Mouse (Mus musculus) induced T-regulatory cell, adult 2 months (primary cell): Measurements from ENCODE around the gene Epm2a.
"Not testable (repeated sequence)": the region's sequence is repeated elsewhere in the genome, so short reads cannot be mapped to it uniquely, and the experiment has no call there.

Source experiments
- DNase-seq: peaks from one replicate; pipeline ENCODE4 v3.0.0-alpha.2; 2012; ENCODE audit warnings: low read depth

The Epm2a gene

DNA sequence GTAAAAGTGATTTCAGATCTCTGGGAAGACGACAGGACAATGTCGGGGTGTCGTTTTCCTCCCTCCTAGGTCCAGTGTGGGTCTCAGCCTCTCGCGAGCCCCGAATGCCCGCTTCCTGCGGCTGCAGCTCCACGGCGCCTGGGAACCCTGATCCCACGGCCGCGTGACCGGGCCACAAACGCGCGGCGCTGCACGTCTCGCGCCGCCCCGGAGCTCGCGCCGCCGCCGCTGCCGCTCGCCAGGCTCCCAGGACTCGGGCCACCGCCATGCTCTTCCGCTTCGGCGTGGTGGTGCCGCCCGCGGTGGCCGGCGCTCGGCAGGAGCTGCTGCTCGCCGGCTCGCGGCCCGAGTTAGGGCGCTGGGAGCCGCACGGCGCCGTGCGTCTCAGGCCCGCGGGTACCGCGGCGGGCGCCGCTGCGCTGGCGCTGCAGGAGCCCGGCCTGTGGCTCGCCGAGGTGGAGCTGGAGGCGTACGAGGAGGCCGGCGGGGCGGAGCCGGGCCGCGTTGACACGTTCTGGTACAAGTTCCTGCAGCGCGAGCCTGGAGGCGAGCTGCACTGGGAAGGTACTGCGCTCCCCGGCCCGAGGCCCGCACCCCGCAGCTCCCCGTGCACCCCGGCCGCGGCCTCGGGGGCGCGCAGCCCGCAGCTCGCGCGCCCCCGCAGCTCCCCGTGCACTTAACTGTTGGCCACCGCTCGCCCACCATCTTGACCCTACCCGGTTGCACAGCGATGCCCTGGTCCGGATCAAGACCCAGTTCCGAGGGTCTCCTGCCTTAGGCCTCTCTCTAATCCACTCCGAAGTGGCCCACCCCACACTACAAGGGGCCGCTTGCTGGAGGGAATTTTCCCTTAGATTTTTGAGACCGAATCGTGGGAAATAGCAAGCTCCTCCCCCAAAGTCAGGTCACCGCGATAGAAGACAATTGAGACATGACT is at the start of gene Epm2a:
TSS of gene Epm2a (plus strand) at position 200 of the 937 bp plus-strand sequence.
- peak; percentile 50 for DNase-seq

DNA sequence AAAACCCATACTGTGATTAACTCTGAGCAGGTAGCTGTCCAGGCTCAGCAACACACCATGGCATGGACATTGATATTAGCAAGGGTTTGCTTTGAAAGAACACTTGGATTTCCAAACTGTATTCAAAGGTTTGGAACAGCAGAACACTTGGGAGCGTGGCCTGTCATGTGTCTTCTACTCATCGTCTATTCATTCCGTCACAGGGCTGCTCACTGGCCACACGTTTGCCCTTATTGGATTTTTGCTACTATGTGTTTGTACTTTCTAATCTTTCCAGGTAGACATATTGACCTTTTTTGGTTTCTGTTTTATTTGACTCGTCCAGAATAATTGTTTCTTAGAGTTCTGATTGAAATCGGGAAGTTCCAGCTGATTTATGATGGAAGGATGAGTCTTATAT is 44.8 kb upstream of the Epm2a start:
- no peak for DNase-seq

DNA sequence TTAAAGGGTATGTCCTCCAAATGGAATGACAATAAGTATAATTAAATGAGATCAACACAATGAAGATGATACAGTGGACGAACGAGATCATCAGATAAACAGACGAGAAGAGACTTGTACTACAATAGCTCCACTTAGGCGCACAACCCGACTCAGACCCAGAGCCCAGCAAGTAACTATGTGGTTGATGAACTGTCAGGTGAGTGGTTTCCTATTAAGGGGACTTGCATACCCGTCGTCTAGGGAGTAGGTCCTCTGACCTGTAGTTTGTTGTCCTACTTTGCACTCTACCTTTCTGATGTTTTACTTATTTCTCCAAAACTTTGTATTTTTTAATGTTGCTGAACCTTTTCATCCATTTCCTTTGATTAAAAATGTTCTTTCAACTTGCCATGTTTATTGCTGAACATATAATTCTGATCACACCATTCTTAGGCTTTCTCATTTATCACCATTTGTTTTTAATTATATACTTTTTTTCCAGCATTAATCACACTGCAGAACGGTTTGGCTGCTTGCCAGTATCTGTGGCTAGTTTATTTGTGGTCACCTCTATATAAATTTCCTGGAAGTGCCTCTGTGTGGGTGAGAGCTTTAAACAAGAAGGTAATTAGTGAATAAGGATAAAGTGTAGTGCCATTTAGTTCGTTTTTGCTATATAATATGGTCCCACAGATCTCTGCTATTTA is 37.7 kb upstream of the Epm2a start:
- no peak for DNase-seq

DNA sequence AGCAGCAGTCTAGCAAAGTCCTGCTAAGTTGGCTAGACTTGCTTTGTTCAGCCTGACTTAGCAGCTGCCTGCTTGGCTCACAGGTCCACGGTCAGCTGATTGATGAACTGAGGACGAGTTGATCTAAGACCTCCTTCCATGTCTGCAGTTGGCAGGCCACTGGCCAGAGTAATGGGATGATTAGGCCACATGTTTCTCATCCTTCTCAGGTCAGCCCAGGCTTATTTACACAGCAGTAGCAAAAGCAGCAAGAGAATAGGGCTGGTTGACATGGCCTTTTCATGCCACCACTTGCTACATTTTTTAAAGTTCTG is 37.2 kb upstream of the Epm2a start:
- no peak for DNase-seq

DNA sequence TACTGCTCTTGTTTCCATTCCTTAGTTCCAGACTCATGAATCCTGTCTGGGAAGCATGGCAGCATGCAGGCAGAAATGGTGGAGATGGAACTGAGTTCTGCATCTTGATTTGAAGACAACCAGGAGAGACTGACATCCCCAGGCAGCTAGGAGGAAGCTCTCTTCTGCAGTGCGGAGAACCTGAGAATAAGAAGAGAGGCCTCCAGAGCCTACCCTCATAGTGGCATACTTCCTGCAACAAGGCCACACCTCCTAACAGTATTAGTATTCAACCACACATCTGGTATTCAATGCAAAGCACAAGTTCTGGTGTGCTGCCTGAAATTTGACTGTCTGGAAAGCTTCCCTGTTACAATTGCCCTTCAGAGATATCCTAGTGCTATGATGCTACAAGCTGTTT is 33.3 kb upstream of the Epm2a start:
- DNase-seq, result no peak

DNA sequence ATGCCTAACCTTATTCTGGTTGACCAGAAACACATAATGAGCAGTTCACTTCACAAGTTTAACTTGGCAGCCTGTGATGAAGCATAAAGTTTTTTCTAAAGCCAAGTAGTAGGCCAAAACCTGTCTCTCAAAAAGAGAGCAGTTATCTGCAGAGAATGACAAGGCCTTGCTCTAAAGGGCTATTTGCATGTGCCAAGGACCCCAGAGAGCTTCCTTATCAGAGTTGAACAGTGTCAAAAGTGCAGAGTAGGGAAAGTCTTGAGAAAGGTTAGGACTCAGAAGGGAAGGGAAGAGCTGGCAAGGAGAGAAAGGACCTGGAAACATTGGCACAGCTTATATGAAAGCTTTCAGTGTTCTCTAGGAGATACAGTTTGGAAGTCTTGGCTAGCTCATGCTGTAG is 32.7 kb upstream of the Epm2a start:
- no peak for DNase-seq

DNA sequence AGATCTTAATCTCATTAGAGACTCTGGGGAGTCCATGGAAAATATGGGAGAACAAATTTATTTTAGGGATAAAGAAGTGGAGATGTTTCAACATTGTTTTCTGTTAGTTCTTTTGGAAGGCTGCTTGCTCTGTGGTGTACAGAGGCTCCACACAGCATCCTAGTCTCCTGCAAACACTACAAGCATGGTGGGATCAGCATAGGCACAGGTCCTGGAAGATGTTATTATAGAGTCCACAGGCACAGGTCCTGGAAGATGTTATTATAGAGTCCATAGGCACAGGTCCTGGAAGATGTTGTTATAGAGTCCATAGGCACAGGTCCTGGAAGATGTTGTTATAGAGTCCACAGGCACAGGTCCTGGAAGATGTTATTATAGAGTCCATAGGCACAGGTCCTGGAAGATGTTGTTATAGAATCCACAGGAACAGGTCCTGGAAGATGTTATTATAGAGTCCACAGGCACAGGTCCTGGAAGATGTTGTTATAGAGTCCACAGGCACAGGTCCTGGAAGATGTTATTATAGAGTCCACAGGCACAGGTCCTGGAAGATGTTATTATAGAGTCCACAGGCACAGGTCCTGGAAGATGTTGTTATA is 25.2 kb upstream of the Epm2a start:
- DNase-seq, result not testable (repeated sequence)

DNA sequence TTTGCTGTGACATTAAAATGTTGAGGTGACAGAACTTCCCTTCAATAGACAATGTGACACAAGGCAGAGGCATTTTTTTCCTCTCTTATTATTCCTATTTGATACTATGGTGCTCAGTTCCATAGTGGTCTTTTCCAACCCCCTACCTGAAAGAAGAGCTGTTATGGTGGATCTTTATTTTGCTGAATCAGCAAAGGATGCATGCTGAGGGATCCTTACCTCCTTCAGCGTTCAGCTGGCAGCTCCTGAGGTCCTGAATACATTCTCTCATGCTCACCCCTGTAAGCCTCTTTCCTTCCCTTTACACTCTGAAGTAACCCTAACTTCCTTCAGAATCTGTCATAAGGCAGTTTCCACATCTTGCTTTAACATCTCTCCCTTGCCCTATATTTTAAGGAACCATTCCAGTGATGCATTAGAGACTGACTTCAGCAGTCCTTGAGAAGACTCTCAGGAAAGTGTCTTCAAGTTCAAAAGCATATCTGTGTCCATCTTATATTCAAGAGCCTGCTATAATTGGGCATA is 23.7 kb upstream of the Epm2a start:
- no peak for DNase-seq

DNA sequence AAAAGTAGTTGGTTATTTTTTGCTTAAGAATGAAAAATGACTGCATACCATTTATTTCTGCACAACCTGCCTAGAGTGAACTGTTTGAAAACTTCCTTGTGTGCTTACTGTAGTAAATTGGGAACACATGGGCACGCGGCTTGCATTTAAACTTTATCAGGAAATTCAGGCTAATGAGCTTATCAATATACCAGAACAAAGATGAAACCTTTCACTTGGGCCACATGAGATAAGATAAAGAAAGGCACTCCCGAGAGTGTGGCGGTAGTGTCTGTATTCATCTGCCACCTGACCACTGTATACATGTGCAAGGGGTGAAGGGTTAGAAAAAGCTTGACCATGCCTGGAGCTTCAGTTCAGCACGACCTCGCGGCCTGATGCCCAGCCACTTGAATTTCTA is 20.9 kb upstream of the Epm2a start:
- DNase-seq, result no peak

DNA sequence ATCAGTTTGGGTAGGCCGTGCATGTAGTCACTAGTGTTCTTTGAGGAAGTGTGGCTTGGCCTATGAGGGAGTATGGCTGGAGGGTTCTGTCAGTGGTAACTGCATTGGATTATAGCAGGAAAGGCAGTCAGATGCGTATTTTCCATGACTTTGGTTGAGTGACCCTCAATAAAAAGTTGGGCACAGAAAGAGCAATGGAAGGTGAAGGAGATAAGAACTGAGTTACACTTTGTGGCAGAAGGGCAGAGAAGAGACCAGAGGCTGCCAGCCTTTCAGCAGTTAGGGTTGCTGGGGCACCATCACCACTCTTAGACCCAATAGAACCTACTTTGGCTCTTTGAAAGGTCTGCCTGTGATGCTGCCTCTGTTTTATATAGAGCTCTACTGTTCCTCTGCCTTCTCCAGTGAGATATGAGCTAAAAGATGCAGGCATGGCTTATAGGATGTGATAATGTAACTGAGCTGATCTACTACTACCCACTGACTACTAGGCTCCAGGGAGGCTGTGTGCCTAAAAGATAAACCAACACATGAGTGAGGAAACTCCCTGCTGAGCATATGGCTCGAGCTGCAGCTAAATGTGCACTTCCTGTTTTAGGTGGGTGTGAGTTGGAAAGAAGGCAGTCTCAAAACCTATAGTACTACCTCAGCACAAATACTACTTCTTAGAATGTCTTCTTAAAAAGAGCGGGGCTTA is 19.9 kb upstream of the Epm2a start:
- no peak for DNase-seq

DNA sequence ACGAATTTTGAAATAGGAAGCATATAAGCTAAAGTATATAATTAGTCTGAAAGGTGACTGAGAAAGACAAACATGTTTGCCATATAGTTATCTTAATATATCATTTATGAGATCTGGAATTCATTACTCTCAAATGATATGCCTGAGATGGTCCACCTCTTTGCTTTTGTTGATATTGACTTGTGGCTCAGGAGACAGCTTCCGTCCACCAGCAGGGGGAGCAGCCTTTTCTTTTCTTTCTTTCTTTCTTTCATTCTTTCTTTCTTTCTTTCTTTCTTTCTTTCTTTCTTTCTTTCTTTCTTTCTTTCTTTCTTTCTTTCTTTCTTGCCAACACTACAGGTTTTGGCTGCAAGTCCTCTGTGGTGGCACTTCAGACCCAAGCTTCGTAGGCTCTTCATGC is 16.7 kb upstream of the Epm2a start:
- peak; percentile 14 for DNase-seq

DNA sequence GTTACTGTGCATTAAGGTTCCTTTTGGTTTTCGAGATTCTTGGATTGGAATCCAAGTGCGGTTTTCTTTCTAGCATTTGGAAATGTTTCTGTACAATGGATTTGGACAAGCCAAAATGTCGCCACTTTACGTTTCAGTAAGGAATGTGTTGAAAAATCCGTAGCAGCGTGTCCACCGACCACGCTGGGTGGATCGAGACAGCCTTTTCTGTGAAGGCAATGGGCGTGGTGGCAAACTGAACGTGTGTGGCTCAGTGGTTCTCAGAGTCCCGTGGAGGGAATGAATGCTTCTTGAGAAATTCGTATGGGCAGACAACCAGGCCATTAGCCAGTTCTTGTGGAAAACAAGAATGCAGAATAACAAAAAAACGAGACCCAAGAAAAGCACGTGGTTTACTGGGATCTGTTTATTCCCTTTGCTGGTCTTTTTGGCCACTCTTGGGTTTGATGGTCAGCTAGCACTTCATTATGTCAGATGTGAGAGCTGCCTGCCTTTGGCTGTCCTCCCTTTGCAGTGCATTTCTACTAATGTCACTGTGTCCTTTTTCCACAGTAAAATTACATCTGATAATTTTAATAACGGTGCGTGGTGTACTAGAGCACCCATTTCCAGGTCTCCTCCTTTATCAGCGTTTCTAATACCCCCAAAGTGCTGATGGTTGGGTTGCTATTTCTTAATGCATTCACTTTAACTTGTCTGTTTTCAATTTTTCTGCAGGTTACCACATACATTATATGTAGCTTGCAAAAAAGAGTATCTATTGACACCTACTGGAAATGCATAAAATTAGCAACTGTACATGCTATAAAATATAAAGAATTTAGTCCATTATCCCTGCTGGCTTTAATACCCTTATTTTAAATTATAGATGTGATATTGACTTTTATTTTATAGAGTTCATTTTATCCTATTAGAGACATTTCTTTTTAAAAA is 1.6 kb downstream of the Epm2a start:
- no peak for DNase-seq

DNA sequence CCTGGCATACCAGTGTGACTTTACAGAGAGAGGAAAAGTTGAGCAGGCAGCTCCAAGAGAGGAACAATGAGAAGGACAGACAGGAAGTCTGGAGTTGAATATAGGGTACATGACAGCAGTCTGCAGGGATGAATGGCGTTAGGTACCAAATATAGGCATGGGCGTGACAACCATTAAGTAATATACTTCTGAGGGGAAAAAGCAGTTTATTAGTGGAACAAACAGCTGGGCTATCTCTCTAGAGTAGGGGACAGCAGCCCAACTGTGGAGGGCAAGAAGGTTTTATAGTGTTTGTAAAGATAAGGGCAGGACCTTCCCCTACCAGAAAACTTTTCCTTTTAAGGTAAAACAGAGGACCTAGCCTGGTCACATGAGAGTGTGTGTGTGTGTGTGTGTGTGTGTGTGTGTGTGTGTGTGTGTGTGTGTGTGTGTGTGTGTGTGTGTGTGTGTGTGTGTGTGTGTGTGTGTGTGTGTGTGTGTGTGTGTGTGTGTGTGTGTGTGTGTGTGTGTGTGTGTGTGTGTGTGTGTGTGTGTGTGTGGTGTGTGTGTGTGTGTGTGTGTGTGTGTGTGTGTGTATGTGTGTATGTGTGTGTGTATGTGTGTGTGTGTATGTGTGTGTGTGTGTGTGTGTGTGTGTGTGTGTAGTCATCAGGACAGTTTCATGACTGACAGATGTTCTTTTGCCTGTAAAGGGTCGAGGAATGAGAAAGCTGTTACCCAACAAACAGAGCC is 7.2 kb downstream of the Epm2a start:
- DNase-seq, result not testable (repeated sequence)

DNA sequence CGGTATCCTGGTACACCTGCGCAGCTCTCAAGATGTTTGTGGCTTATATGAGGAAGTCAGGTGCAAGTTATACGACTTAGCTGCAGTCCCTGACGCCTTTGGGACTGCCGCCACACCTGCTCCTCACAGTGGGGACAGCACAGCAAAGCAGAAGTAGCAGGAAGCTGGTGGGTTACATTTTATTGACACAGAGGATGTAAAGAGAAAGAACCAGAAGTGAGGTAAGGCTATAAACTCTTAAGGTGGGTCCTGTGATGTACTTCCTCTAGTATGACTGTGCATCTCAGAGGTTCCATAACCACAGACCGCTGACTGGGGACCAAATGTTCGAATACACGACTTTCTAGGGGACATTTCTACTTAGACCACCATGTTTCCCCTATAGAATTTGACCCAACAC is 11.4 kb downstream of the Epm2a start:
- DNase-seq, result no peak

DNA sequence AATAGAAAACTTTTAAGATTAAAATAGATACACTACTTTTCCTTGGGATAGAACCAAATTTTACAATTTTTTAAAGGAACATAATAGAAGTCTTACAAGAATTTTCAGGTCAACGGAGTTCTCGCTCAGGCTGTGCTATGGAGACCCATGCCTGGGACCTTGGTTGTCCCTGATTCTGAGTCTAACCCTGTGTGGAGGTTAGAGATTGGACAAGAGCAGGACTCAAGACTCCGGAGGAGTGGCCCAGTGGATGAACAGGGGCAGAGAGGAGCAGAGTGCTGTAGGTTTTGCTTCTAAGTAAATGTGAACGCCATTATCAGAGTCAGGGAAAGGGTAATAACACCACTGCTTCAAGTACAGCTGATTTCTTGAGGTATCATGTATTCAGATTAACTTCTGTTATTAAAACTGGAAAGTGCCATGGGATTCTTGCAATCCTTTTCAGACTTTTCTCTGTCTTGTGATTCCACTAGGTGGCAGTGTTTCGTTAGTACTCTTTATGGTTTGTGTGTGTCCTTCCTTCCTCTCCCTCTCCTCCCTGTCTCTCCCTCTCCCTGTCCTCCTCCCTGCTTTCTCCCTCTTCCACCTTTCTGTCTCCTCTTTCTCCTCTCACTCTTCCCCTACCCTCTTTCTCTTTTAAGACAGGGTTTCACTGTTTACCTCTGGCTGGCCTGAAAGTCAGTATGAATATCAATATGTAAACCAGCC is 18.9 kb downstream of the Epm2a start:
- DNase-seq, result peak; percentile 40

DNA sequence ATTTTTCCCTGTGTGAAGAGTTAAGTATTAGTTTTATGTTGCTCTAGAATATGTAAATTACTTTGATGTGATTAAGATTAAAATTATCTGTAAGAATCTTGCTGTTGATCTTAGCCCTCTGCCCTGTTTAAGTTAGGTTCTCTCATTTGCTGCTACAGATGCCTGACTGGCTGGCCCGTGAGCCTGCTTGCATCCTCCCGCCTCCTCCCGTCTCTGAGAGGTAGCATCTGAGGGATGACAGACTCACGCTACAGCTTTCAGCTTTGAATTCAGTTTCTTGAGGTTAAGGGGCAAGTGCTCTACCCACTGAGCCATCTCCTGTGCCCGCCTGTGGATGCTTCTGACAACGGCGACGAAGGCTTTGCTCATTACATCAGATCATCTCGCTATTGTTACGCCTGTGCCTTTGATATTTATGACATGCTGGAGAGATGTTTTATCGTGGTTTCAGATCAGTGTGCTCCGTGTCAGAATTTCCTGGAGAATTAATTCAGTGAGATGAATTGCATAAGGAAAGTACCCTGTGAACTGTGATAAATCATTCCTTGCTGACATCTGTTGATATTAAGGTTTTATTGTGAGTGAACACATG is 19.8 kb downstream of the Epm2a start:
- DNase-seq, result no peak

DNA sequence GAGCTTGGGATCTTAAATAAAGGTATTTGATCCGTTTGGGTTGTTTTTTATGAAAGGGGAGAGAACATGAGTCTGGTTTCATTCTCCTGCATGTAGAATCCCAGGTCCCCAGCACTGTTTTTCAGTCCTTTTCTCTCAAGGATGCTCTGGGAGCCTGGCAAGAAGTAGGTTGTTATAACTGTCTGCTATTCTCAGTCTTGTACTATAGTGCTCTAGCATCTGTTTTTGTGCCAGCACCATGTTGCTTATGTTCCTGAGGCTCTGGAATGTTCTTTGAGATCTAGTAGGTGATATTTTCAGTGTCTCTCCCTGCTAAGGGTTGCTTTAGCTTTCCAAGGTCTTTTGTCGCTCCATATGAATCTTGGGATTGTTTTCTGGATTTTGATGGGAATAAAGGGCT is 38.1 kb downstream of the Epm2a start:
- DNase-seq, result no peak

DNA sequence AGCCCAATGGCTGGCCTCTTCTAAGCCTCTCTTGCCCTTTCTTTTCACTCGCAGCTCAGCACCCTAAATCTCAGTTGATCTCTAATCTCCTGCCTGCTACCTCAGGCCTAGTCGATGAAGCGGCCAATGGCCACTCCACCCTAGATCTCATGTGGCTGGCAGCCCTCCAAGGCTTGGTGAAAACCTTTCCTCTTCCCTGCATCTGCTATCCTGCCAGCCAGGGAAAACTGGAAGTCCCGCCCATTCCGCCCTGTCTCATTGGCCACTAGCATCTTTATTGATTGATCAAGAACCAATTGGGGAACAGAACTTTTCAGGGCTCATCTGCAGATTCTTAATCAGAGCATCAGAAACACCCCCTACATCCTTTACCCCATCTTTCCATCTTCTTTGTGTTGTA is 67.7 kb downstream of the Epm2a start:
- no peak for DNase-seq

DNA sequence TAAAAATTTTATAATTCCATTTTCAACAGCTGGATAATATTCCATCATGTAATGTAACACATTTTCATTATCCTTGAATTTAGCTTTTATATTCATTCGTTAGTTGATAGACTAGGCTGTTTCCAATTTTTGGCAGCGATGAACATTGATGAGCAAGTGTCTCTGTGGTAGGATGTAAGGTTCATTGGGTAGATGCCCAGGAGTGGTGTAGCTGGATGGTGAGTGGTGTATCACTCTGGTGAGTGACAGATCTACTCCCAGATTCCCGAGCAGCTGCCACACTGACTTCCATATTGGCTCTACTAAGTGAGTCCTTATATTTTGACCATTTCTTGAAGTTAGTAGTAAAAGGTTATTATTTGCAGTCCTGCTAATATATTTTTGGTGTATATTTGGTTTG is 76.9 kb downstream of the Epm2a start:
- DNase-seq, result no peak
